Mouse (Mus musculus): Measurements from ENCODE around the gene Lingo2. TPM values are rescaled to one million over a fixed set of nuclear protein-coding genes. Genes with fewer than 3 reads are reported as not detected.
"Not testable (repeated sequence)": the region's sequence is repeated elsewhere in the genome, so short reads cannot be mapped to it uniquely, and the experiment has no call there.

Lingo2 gene
- total and polyA plus RNA-seq, 3 experiments = not detected

DNA sequence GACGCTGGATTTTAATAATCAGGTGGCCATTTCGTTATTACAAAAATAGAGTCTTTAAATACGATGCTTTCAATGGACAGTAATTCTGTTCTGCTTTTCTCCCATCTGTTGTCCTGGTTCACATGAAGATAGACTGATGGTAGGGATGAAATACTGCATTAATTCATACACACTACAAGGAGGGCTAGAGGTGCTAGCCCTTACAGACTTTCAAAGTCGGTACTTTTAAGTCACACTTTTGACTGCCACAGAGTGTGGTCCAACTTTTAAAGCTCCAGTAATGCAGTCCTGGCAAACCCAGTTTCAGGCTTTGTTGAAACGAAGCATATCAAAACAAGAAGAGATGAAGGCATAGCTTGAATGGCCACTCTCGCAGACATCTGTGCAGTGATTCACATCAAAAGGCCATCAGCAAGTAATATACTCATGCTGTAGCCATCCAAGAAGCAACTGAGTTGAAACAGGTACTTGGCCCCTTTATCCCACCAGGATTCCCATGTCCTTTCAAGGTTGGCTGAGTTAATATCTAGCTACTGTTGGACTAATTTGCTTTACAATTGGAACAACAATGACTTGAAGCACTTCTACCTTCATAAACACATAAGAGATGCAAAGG lies 872.5 kb downstream of the Lingo2 start:
- TF ChIP-seq MAZ (IDR thresholded peaks at IDR 0.05; ENCODE audit: low read depth, low read length) (no peak), USF1 (IDR thresholded peaks at IDR 0.05; ENCODE audit: low read depth, low read length) (no peak), TBP (IDR thresholded peaks at IDR 0.05; ENCODE audit: low read depth, low read length) (no peak), USF2 (IDR thresholded peaks at IDR 0.05; ENCODE audit: borderline replicate concordance in 1 of 2, insufficient read depth in 1 of 2, low read depth in 1 of 2, low read length in 2 of 2) (no peak), SIN3A (IDR thresholded peaks at IDR 0.05; ENCODE audit: low read length) (no peak), POLR2A (IDR thresholded peaks at IDR 0.05; ENCODE audit: control insufficient read depth in 1 of 2, insufficient read depth in 1 of 2, low read depth in 1 of 2, low read length in 2 of 2, poor library complexity in 1 of 2) (no peak), EP300 (IDR thresholded peaks at IDR 0.05; ENCODE audit: low read depth in 1 of 2, low read length in 2 of 2) (no peak), POLR2AphosphoS2 (IDR thresholded peaks at IDR 0.05; ENCODE audit: low read length) (no peak), UBTF (IDR thresholded peaks at IDR 0.05; ENCODE audit: borderline replicate concordance, insufficient read depth, low read depth, low read length) (no peak), GATA1 (IDR thresholded peaks at IDR 0.05; ENCODE audit: low read depth, low read length) (no peak), GABPA (IDR thresholded peaks at IDR 0.05; ENCODE audit: low read depth, low read length) (no peak), MYB (IDR thresholded peaks at IDR 0.05; ENCODE audit: low read depth, low read length) (no peak), HCFC1 (IDR thresholded peaks at IDR 0.05; ENCODE audit: low read depth, low read length) (no peak), ZNF384 (IDR thresholded peaks at IDR 0.05; ENCODE audit: low read depth, low read length) (no peak), MXI1 (IDR thresholded peaks at IDR 0.05; ENCODE audit: low read depth, low read length) (no peak), RAD21 (IDR thresholded peaks at IDR 0.05; ENCODE audit: low read depth, low read length) (no peak), TCF12 (IDR thresholded peaks at IDR 0.05; ENCODE audit: low read depth, low read length) (no peak)

DNA sequence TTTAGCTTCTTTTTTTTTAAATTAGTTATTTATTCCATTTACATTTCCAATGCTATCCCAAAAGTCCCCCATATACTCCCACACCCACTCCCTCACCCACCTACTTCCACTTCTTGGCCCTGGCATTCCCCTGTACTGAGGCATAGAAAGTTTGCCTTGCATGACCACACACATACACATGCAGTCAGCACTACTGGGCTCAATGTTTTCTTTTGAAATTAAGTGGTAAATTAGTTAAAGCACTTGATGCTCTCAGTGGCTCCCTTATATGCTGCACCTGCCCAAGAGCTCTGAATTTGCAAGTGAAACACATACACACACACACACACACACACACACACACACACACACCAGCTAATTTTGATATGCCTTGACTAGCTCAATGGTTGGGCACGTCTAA lies 886.8 kb downstream of the Lingo2 start:
- not testable (repeated sequence) for H3K27me3 ChIP-seq (ENCODE audit: control insufficient read depth in 1 of 2, insufficient read depth in 2 of 2, low read length in 2 of 2); H3K9me3 ChIP-seq (replicated peaks; ENCODE audit: insufficient read depth, low read length); H3K4me3 ChIP-seq (ENCODE audit: control insufficient read depth in 1 of 2, insufficient read depth in 1 of 2, low read depth in 2 of 2, low read length in 2 of 2); H3K9ac ChIP-seq (ENCODE audit: control insufficient read depth, low read depth, low read length, poor library complexity, severe bottlenecking); H3K4me1 ChIP-seq (ENCODE audit: control insufficient read depth in 1 of 2, insufficient read depth in 2 of 2, low read length in 2 of 2); H3K27ac ChIP-seq (ENCODE audit: control insufficient read depth, low read depth, low read length); H3K79me2 ChIP-seq (ENCODE audit: control insufficient read depth, insufficient read depth, low read length, poor library complexity); DNase-seq (ENCODE audit: low read depth, low spot score); H3K36me3 ChIP-seq (ENCODE audit: control insufficient read depth in 1 of 2, insufficient read depth in 2 of 2, low read length in 2 of 2)

More for the DNA sequence above, 872.5 kb downstream of the Lingo2 start:
- no peaks in the 10 kb centered on the region for H3K4me1 ChIP-seq (ENCODE audit: control insufficient read depth in 1 of 2, insufficient read depth in 2 of 2, low read length in 2 of 2)
- no peaks in the 10 kb centered on the region for H3K9me3 ChIP-seq (replicated peaks; ENCODE audit: insufficient read depth, low read length)
- H3K27me3 ChIP-seq (ENCODE audit: control insufficient read depth in 1 of 2, insufficient read depth in 2 of 2, low read length in 2 of 2) = no peaks in the 10 kb centered on the region
- no peaks in the 10 kb centered on the region for H3K79me2 ChIP-seq (ENCODE audit: control insufficient read depth, insufficient read depth, low read length, poor library complexity)
- H3K4me3 ChIP-seq (ENCODE audit: control insufficient read depth in 1 of 2, insufficient read depth in 1 of 2, low read depth in 2 of 2, low read length in 2 of 2) = no peak overlapping the region
- no peak overlapping the region for H3K27ac ChIP-seq (ENCODE audit: control insufficient read depth, low read depth, low read length)
- DNase-seq (ENCODE audit: low read depth, low spot score) = no peak
- H3K9ac ChIP-seq (ENCODE audit: control insufficient read depth, low read depth, low read length, poor library complexity, severe bottlenecking) = no peak overlapping the region
- no peaks in the 10 kb centered on the region for H3K36me3 ChIP-seq (ENCODE audit: control insufficient read depth in 1 of 2, insufficient read depth in 2 of 2, low read length in 2 of 2)

Data from MEL (cell line).